Mouse (Mus musculus) CH12.LX (cell line): ENCODE data around the gene Abtb1. TPM values are rescaled to one million over a fixed set of nuclear protein-coding genes. Genes with fewer than 3 reads are reported as not detected.

Experiments used
- DNase-seq: peaks from one replicate; pipeline ENCODE4 v3.0.0-alpha.2; 2013; ENCODE audit errors: extremely low read depth
- H3K27ac ChIP-seq: 2 replicates; pipeline ENCODE4 v1.5.1; 2012; ENCODE audit warnings: low read depth, mild to moderate bottlenecking, control low read depth, moderate library complexity; ENCODE audit not compliant: insufficient read depth
- H3K27me3 ChIP-seq: replicated peaks from 2 replicates; pipeline ENCODE3; 2012; ENCODE audit warnings: inconsistent platforms
- H3K36me3 ChIP-seq, 2 experiments: replicated peaks in 1 of 2; 2 replicates each; pipeline versions ENCODE3 to v1.6.1; 2012; ENCODE audit warnings: inconsistent platforms in 1 of 2, low read length in 1 of 2, mild to moderate bottlenecking in 1 of 2, mixed read lengths in 1 of 2, moderate library complexity in 1 of 2; ENCODE audit not compliant: control insufficient read depth in 1 of 2, insufficient read depth in 1 of 2
- H3K4me1 ChIP-seq, 2 experiments: 2 replicates each; pipeline ENCODE4 v1.6.1; 2012; ENCODE audit warnings: inconsistent platforms in 1 of 2, moderate library complexity in 1 of 2; ENCODE audit not compliant: insufficient read depth in 2 of 2, control insufficient read depth in 1 of 2
- H3K4me2 ChIP-seq: 2 replicates; pipeline ENCODE4 v1.6.1; 2012; ENCODE audit warnings: low read depth, mild to moderate bottlenecking, control low read depth; ENCODE audit not compliant: poor library complexity, insufficient read depth, severe bottlenecking
- H3K4me3 ChIP-seq, 3 experiments: fragments of 150-350 bp in 1 of 3; sonication (generic) in 1 of 3; replicated peaks in 1 of 3; 2 replicates each; pipeline versions ENCODE3 to v1.5.1; 2011 to 2012; ENCODE audit warnings: low read depth in 2 of 3, low read length in 2 of 3, mild to moderate bottlenecking in 2 of 3, moderate library complexity in 2 of 3, control low read depth in 1 of 3, improper control_type of control experiment in 1 of 3, inconsistent platforms in 1 of 3, mixed read lengths in 1 of 3; ENCODE audit not compliant: poor library complexity in 1 of 3
- H3K79me2 ChIP-seq: replicated peaks from 2 replicates; pipeline ENCODE4 v1.6.1; 2012; ENCODE audit warnings: mild to moderate bottlenecking, moderate library complexity; ENCODE audit not compliant: control insufficient read depth, poor library complexity, insufficient read depth, severe bottlenecking; ENCODE audit errors: extremely low read depth
- H3K9ac ChIP-seq: 2 replicates; pipeline ENCODE4 v1.6.1; 2012; ENCODE audit warnings: low read depth, mild to moderate bottlenecking, control low read depth, moderate library complexity; ENCODE audit not compliant: insufficient read depth
- H3K9me3 ChIP-seq: replicated peaks from 2 replicates; pipeline ENCODE3; 2012; ENCODE audit warnings: low read length, inconsistent platforms, mixed read lengths
- BHLHE40 ChIP-seq: IDR thresholded peaks from 2 replicates; pipeline ENCODE4 v1.6.1; 2011; ENCODE audit warnings: mild to moderate bottlenecking, low read depth, low read length, improper control_type of control experiment
- CHD1 ChIP-seq: IDR thresholded peaks from 2 replicates; pipeline ENCODE4 v1.6.1; 2012; ENCODE audit warnings: low read depth, low read length, improper control_type of control experiment, inconsistent platforms
- E2F4 ChIP-seq: IDR thresholded peaks from 2 replicates; pipeline ENCODE4 v1.6.1; 2011; ENCODE audit warnings: low read depth, low read length, improper control_type of control experiment; ENCODE audit not compliant: insufficient replicate concordance
- ETS1 ChIP-seq: conservative IDR thresholded peaks from 2 replicates; pipeline ENCODE4 v1.6.1; 2012; ENCODE audit warnings: low read depth, mild to moderate bottlenecking, inconsistent platforms, low read length, improper control_type of control experiment, moderate library complexity
- JUND ChIP-seq: conservative IDR thresholded peaks from 2 replicates; pipeline ENCODE4 v1.6.1; 2011; ENCODE audit warnings: low read depth, low read length, improper control_type of control experiment
- KAT2A ChIP-seq: IDR thresholded peaks from 2 replicates; pipeline ENCODE4 v1.6.1; 2012; ENCODE audit warnings: low read length, improper control_type of control experiment, inconsistent platforms; ENCODE audit not compliant: insufficient replicate concordance
- MAX ChIP-seq: IDR thresholded peaks from 2 replicates; pipeline ENCODE4 v1.6.1; 2011; ENCODE audit warnings: low read length, improper control_type of control experiment
- MXI1 ChIP-seq: IDR thresholded peaks from 2 replicates; pipeline ENCODE4 v1.6.1; 2011; ENCODE audit warnings: mild to moderate bottlenecking, low read depth, low read length, improper control_type of control experiment
- RAD21 ChIP-seq: IDR thresholded peaks from 2 replicates; pipeline ENCODE4 v1.6.1; 2011; ENCODE audit warnings: low read depth, mild to moderate bottlenecking, low read length, improper control_type of control experiment, moderate library complexity
- RCOR1 ChIP-seq: conservative IDR thresholded peaks from 2 replicates; pipeline ENCODE4 v1.6.1; 2012; ENCODE audit warnings: low read depth, mild to moderate bottlenecking, inconsistent platforms, low read length, improper control_type of control experiment
- SIN3A ChIP-seq: IDR thresholded peaks from 2 replicates; pipeline ENCODE4 v1.6.1; 2012; ENCODE audit warnings: low read length, improper control_type of control experiment, inconsistent platforms
- TCF12 ChIP-seq: IDR thresholded peaks from 2 replicates; pipeline ENCODE4 v1.6.1; 2014; ENCODE audit warnings: low read depth, mild to moderate bottlenecking, inconsistent platforms, low read length, improper control_type of control experiment
- USF2 ChIP-seq: conservative IDR thresholded peaks from 2 replicates; pipeline ENCODE4 v1.6.1; 2011; ENCODE audit warnings: low read depth, low read length, improper control_type of control experiment
- ZC3H11A ChIP-seq: IDR thresholded peaks from 2 replicates; pipeline ENCODE4 v1.6.1; 2012; ENCODE audit warnings: low read depth, mild to moderate bottlenecking, inconsistent platforms, low read length, improper control_type of control experiment
- ZKSCAN1 ChIP-seq: IDR thresholded peaks from 2 replicates; pipeline ENCODE4 v1.6.1; 2012; ENCODE audit warnings: low read depth, inconsistent platforms, low read length, improper control_type of control experiment, borderline replicate concordance
- dilution Hi-C: fragments of 300-500 bp; cut with MboI; formaldehyde crosslinking; loops from 2 replicates; pipeline ENCODE4 v1.14.3; 2020; ENCODE audit warnings: low sequenced_read_pairs; ENCODE audit not compliant: extremely low pct_unique_long_range_greater_than_20kb, extremely low pct_ligation_motif_present
- in situ Hi-C: fragments of 300-500 bp; cut with MboI; formaldehyde crosslinking; loops from 3 replicates; pipeline ENCODE4 v1.14.3; 2019; ENCODE audit warnings: low sequenced_read_pairs, low pct_ligation_motif_present, low pct_unique_long_range_greater_than_20kb, mixed read lengths
- polyA plus RNA-seq: library from polyadenylated mRNA; unstranded; fragments of >175 nt; gene quantifications from 2 replicates; pipeline ENCODE4 v1.2.1, GENCODE M21; 2012; ENCODE audit warnings: low read depth; ENCODE audit not compliant: insufficient read length
- total RNA-seq, 2 experiments: library from RNA; depleted of rRNA; stranded (reverse); fragments of 300-350 nt in 1 of 2; fragments of >200 nt in 1 of 2; gene quantifications; 2 replicates each; pipeline ENCODE4 v1.2.3; 2012 to 2014

The Abtb1 gene
- total and polyA plus RNA-seq, 3 experiments, result 13.0 to 20.8 (median 18.4) TPM

GRCm38 (mm10) chr6:88815036-88815435 lies 26.7 kb downstream of the Abtb1 start:
- in situ Hi-C loops (no loop called here), dilution Hi-C loops (no loop called here)
- Histone ChIP-seq H3K4me1 (peaks cover 31 to 89% of the 10 kb centered on the region in 2 experiments), H3K79me2 (no peaks in the 10 kb centered on the region), H3K27ac (no peak overlapping the region), H3K4me2 (no peak overlapping the region), H3K9ac (no peak overlapping the region), H3K4me3 (no peak overlapping the region), H3K36me3 (peaks cover 70 to 95% of the 10 kb centered on the region in 2 experiments), H3K27me3 (no peaks in the 10 kb centered on the region), H3K9me3 (no peaks in the 10 kb centered on the region)
- TF ChIP-seq BHLHE40 (no peak), CHD1 (no peak), MAX (no peak), ETS1 (no peak), SIN3A (no peak), E2F4 (no peak), RCOR1 (no peak), KAT2A (no peak)
- DNase-seq, result no peak

- peak; percentile 54 for DNase-seq
- Histone ChIP-seq H3K9ac (no peak overlapping the region), H3K4me2 (no peak overlapping the region), H3K9me3 (no peaks in the 10 kb centered on the region), H3K4me1 (peaks cover 37 to 90% of the 10 kb centered on the region in 2 experiments), H3K79me2 (no peaks in the 10 kb centered on the region), H3K4me3 (no peak overlapping the region), H3K36me3 (peaks cover 69 to 95% of the 10 kb centered on the region in 2 experiments), H3K27me3 (no peaks in the 10 kb centered on the region), H3K27ac (peak overlapping the region; percentile 21; the same call in 1 of the 2 replicates)
- dilution Hi-C loops, result no loop called here
- no peak for TF ChIP-seq ZC3H11A
- TF ChIP-seq BHLHE40, result 0 out of 2 replicates have a peak, but pooled peaks have one; percentile 41
- 0 out of 2 replicates have a peak, but pooled peaks have one; percentile 18 for TF ChIP-seq ETS1
- TF ChIP-seq JUND, result no peak
- TF ChIP-seq USF2, result no peak
- no peak for TF ChIP-seq E2F4
- TF ChIP-seq KAT2A, result no peak
- no peak for TF ChIP-seq ZKSCAN1
- peak; percentile 66; the same call in 1 of the 2 replicates for TF ChIP-seq TCF12
- TF ChIP-seq RAD21, result no peak
- no peak for TF ChIP-seq MXI1
- in situ Hi-C loops, result no loop called here
Observed at GRCm38 (mm10) chr6:88813832-88814231, 28.0 kb downstream of the Abtb1 start.
